Mouse (Mus musculus): ENCODE data around the gene Moxd1. TPM values are rescaled to one million over a fixed set of nuclear protein-coding genes. Genes with fewer than 3 reads are reported as not detected.

Gene Moxd1
- polyA plus RNA-seq, 1 experiment from 2014 or later: 10.9 TPM

- no peaks in the 10 kb centered on the region for H3K4me1 ChIP-seq
- 50% methylated on average over 3 of the region's 3 CpGs for WGBS
- no peaks in the 10 kb centered on the region for H3K36me3 ChIP-seq
- no peaks in the 10 kb centered on the region for H3K9me3 ChIP-seq
- no peaks in the 10 kb centered on the region for H3K27me3 ChIP-seq (replicated peaks)
- H3K27ac ChIP-seq: no peak overlapping the region
- H3K9ac ChIP-seq: no peak overlapping the region
- no peak overlapping the region for H3K4me3 ChIP-seq (replicated peaks)
- no peak for ATAC-seq (ENCODE audit: insufficient read depth, low FRiP score, low read depth)
- no peak overlapping the region for H3K4me2 ChIP-seq
These were observed 109.5 kb downstream of the Moxd1 start for GRCm38 (mm10) chr10:24332799-24333198.

- Histone ChIP-seq H3K4me2 (no peak overlapping the region), H3K4me1 (no peaks in the 10 kb centered on the region), H3K36me3 (no peaks in the 10 kb centered on the region), H3K27ac (no peak overlapping the region), H3K9me3 (no peaks in the 10 kb centered on the region), H3K4me3 (replicated peaks) (no peak overlapping the region), H3K27me3 (replicated peaks) (no peaks in the 10 kb centered on the region), H3K9ac (no peak overlapping the region)
- 66% methylated on average over 10 of the region's 10 CpGs for WGBS
- ATAC-seq (ENCODE audit: insufficient read depth, low FRiP score, low read depth): no peak
These were observed 116.4 kb downstream of the Moxd1 start for GRCm38 (mm10) chr10:24339593-24340143.

- no peaks in the 10 kb centered on the region for H3K36me3 ChIP-seq
- H3K4me1 ChIP-seq: no peaks in the 10 kb centered on the region
- no peak for ATAC-seq (ENCODE audit: insufficient read depth, low FRiP score, low read depth)
- H3K9ac ChIP-seq: no peak overlapping the region
- no peaks in the 10 kb centered on the region for H3K9me3 ChIP-seq
- no peak overlapping the region for H3K4me2 ChIP-seq
- no peak overlapping the region for H3K27ac ChIP-seq
- 46% methylated on average over 1 of the region's 1 CpGs for WGBS
- H3K4me3 ChIP-seq (replicated peaks): no peak overlapping the region
- H3K27me3 ChIP-seq (replicated peaks): no peaks in the 10 kb centered on the region
These were observed 117.4 kb downstream of the Moxd1 start for GRCm38 (mm10) chr10:24340551-24341213.

GRCm38 (mm10) chr10:24341214-24341589 is 117.9 kb downstream of the Moxd1 start:
- no peak overlapping the region for H3K4me2 ChIP-seq
- WGBS: 77% methylated on average over 6 of the region's 6 CpGs
- H3K9ac ChIP-seq: no peak overlapping the region
- H3K4me1 ChIP-seq: no peaks in the 10 kb centered on the region
- H3K36me3 ChIP-seq: no peaks in the 10 kb centered on the region
- no peak overlapping the region for H3K27ac ChIP-seq
- ATAC-seq (ENCODE audit: insufficient read depth, low FRiP score, low read depth): no peak
- no peaks in the 10 kb centered on the region for H3K27me3 ChIP-seq (replicated peaks)
- no peak overlapping the region for H3K4me3 ChIP-seq (replicated peaks)
- no peaks in the 10 kb centered on the region for H3K9me3 ChIP-seq

- no peak overlapping the region for H3K27ac ChIP-seq
- H3K27me3 ChIP-seq (replicated peaks): no peaks in the 10 kb centered on the region
- H3K4me1 ChIP-seq: no peaks in the 10 kb centered on the region
- no peaks in the 10 kb centered on the region for H3K36me3 ChIP-seq
- no peaks in the 10 kb centered on the region for H3K9me3 ChIP-seq
- H3K4me3 ChIP-seq (replicated peaks): no peak overlapping the region
- no peak overlapping the region for H3K4me2 ChIP-seq
- 25% methylated on average over 4 of the region's 4 CpGs for WGBS
- ATAC-seq (ENCODE audit: insufficient read depth, low FRiP score, low read depth): no peak
- no peak overlapping the region for H3K9ac ChIP-seq
These were observed 119.8 kb downstream of the Moxd1 start for GRCm38 (mm10) chr10:24343068-24343467.

Other genes starting within 250 kb of the Moxd1 start
- not detected in 2 replicates for gene Taar6, start 237.9 kb upstream of the Moxd1 start, polyA plus RNA-seq (2015; fragmentation: Nextera tagmentation; extraction: Ambion mirVana)
- gene Taar7a, start 230.0 kb upstream of the Moxd1 start, polyA plus RNA-seq (2015; fragmentation: Nextera tagmentation; extraction: Ambion mirVana): not detected in 2 replicates
- not detected in 2 replicates for gene Taar7b, start 223.6 kb upstream of the Moxd1 start, polyA plus RNA-seq (2015; fragmentation: Nextera tagmentation; extraction: Ambion mirVana)
- gene Taar7d, start 196.3 kb upstream of the Moxd1 start, polyA plus RNA-seq (2015; fragmentation: Nextera tagmentation; extraction: Ambion mirVana): not detected in 2 replicates
- gene Taar7e, start 185.9 kb upstream of the Moxd1 start, polyA plus RNA-seq (2015; fragmentation: Nextera tagmentation; extraction: Ambion mirVana): not detected in 2 replicates
- not detected in 2 replicates for gene Taar7f, start 174.0 kb upstream of the Moxd1 start, polyA plus RNA-seq (2015; fragmentation: Nextera tagmentation; extraction: Ambion mirVana)
- gene Taar8a, start 147.0 kb upstream of the Moxd1 start, polyA plus RNA-seq (2015; fragmentation: Nextera tagmentation; extraction: Ambion mirVana): not detected in 2 replicates
- not detected in 2 replicates for gene Taar8b, start 131.2 kb upstream of the Moxd1 start, polyA plus RNA-seq (2015; fragmentation: Nextera tagmentation; extraction: Ambion mirVana)
- not detected in 2 replicates for gene Taar8c, start 121.6 kb upstream of the Moxd1 start, polyA plus RNA-seq (2015; fragmentation: Nextera tagmentation; extraction: Ambion mirVana)
- 0.13 TPM in 1 of 2 replicates, not detected in the other for gene Taar9, start 114.0 kb upstream of the Moxd1 start, polyA plus RNA-seq (2015; fragmentation: Nextera tagmentation; extraction: Ambion mirVana)
- 87.8 and 91.1 TPM in 2 replicates for gene Stx7, start 74.2 kb upstream of the Moxd1 start, polyA plus RNA-seq (2015; fragmentation: Nextera tagmentation; extraction: Ambion mirVana)